8 mouse cellular contexts compared by ENCODE assay signal in the genomic region with DNA sequence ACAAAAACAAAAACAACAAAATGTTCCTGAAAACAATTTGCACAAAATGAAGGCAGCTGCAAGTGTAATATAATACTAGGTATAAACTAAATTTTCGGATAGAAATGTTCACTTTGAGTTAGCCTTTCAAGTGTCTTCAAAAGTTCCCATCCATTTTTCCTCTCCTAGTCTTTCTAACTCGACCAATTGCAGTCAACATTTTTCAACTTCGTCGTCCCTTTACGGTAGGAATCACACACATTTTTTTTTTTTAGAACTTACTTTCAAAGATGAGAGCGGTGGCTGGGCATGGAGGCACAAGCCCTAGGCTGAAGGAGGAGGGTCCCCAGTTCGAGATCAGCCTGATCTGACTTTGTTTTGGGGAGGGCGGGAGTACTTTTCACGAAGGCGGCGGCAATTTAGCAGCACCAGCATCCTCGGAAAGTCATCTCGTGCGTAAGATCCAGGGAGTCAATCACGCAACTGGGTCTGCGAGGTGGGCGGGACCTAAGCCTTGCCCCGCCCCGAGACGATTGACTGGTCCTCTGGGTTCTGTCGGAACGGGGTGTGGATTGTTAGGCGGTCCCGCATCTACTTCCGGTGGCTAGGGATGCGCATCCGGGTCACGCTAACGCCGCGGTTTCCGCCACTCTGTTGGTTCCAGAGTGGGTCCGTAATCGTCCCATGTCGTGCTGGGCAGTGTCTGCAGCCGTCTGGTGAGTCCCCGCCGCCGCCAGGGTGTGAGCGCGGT. TPM values are rescaled to one million over a fixed set of nuclear protein-coding genes. Genes with fewer than 3 reads are reported as not detected.
DNase-seq lines count a peak whose midpoint lies in the region; ATAC-seq and TF ChIP-seq lines count a peak whose summit lies in the region.

A gene (plus strand): TSS at position 527 of the 730 bp plus-strand sequence.

- peak; percentile 95 for DNase-seq in 3134 (ENCODE audit: extremely low read depth, insufficient read length, low spot score)
- peak; percentile 96 to 98 for DNase-seq in adrenal gland, postnatal 36 days
- peak; percentile 96 to 97 for DNase-seq in heart, adult 18-20 months
- peak; percentile 98 for DNase-seq in kidney, adult 2 months
- peak; percentile 89 to 93 for DNase-seq in spleen, adult 2 months (ENCODE audit: low read depth in 1 of 2, low spot score in 2 of 2)

- no peaks in the 10 kb centered on the region for H3K9me3 ChIP-seq in embryonic facial prominence, embryonic 13.5 days
- H3K9me3 ChIP-seq in limb, embryonic 12.5 days: no peaks in the 10 kb centered on the region
- no peaks in the 10 kb centered on the region for H3K9me3 ChIP-seq in midbrain, embryonic 15.5 days

- peak within 1 kb of the TSS; percentile 94 for H3K9ac ChIP-seq in embryonic facial prominence, embryonic 13.5 days
- peak within 1 kb of the TSS; percentile 89 for H3K9ac ChIP-seq in limb, embryonic 12.5 days (replicated peaks)
- peak within 1 kb of the TSS; percentile 88 for H3K9ac ChIP-seq in midbrain, embryonic 15.5 days

- peak within 1 kb of the TSS; percentile 91 for H3K4me2 ChIP-seq in embryonic facial prominence, embryonic 13.5 days
- H3K4me2 ChIP-seq in limb, embryonic 12.5 days: peak within 1 kb of the TSS; percentile 84
- peak within 1 kb of the TSS; percentile 86 for H3K4me2 ChIP-seq in midbrain, embryonic 15.5 days

- H3K4me1 ChIP-seq in embryonic facial prominence, embryonic 13.5 days: peaks cover 11% of the 10 kb centered on the region
- no peaks in the 10 kb centered on the region for H3K4me1 ChIP-seq in kidney, adult 2 months (ENCODE audit: control insufficient read depth, insufficient read depth, low read length)
- H3K4me1 ChIP-seq in limb, embryonic 12.5 days (replicated peaks): peaks cover 8% of the 10 kb centered on the region
- H3K4me1 ChIP-seq in midbrain, embryonic 15.5 days: peaks cover 18% of the 10 kb centered on the region
- no peaks in the 10 kb centered on the region for H3K4me1 ChIP-seq in spleen, adult 2 months (ENCODE audit: control insufficient read depth, insufficient read depth, insufficient read length)

- no peaks in the 10 kb centered on the region for H3K27me3 ChIP-seq in embryonic facial prominence, embryonic 13.5 days
- H3K27me3 ChIP-seq in kidney, adult 2 months (replicated peaks; ENCODE audit: control insufficient read depth, insufficient read depth, low read length): no peaks in the 10 kb centered on the region
- no peaks in the 10 kb centered on the region for H3K27me3 ChIP-seq in limb, embryonic 12.5 days
- no peaks in the 10 kb centered on the region for H3K27me3 ChIP-seq in midbrain, embryonic 15.5 days (replicated peaks)
- no peaks in the 10 kb centered on the region for H3K27me3 ChIP-seq in spleen, adult 2 months (ENCODE audit: control insufficient read depth, insufficient read depth, low read length)

- TF ChIP-seq CTCF in kidney, adult 2 months (conservative IDR thresholded peaks at IDR 0.05; ENCODE audit: insufficient read depth, insufficient read length, low read depth, low read length): no peak
- TF ChIP-seq CTCF in spleen, adult 2 months (IDR thresholded peaks at IDR 0.05; ENCODE audit: extremely low read depth, insufficient read depth, insufficient read length, insufficient replicate concordance): no peak

- ATAC-seq in embryonic facial prominence, embryonic 13.5 days (ENCODE audit: insufficient number of reproducible peaks, insufficient read depth, low FRiP score, low TSS enrichment, low read depth): peak; percentile 97
- ATAC-seq in limb, embryonic 12.5 days (ENCODE audit: insufficient number of reproducible peaks, insufficient read depth, low FRiP score, low TSS enrichment, low read depth): peak; percentile 98
- ATAC-seq in midbrain, embryonic 15.5 days (replicated peaks): peak; percentile 99

- H3K4me3 ChIP-seq in embryonic facial prominence, embryonic 13.5 days: peak within 1 kb of the TSS; percentile 98
- peak within 1 kb of the TSS; percentile 76 for H3K4me3 ChIP-seq in kidney, adult 2 months (ENCODE audit: insufficient read depth, low read depth, low read length)
- H3K4me3 ChIP-seq in limb, embryonic 12.5 days (replicated peaks): peak within 1 kb of the TSS; percentile 89
- peak within 1 kb of the TSS; percentile 99 for H3K4me3 ChIP-seq in midbrain, embryonic 15.5 days
- H3K4me3 ChIP-seq in spleen, adult 2 months (ENCODE audit: extremely low read depth, insufficient read depth, insufficient read length): peak within 1 kb of the TSS; percentile 76

- WGBS in embryonic facial prominence, embryonic 13.5 days: under 1% methylated on average over 41 of the region's 41 CpGs
- WGBS in kidney, adult 2 months: under 1% methylated on average over 41 of the region's 41 CpGs
- WGBS in limb, embryonic 12.5 days: under 1% methylated on average over 41 of the region's 41 CpGs
- WGBS in midbrain, embryonic 15.5 days: under 1% methylated on average over 41 of the region's 41 CpGs
- WGBS in spleen, adult 2 months: 2% methylated on average over 41 of the region's 41 CpGs

- peak within 1 kb of the TSS; percentile 85 for H3K27ac ChIP-seq in embryonic facial prominence, embryonic 13.5 days
- H3K27ac ChIP-seq in kidney, adult 2 months (ENCODE audit: insufficient read depth, low read depth, low read length): peak within 1 kb of the TSS; percentile 46
- H3K27ac ChIP-seq in limb, embryonic 12.5 days: peak within 1 kb of the TSS; percentile 84
- H3K27ac ChIP-seq in midbrain, embryonic 15.5 days: peak within 1 kb of the TSS; percentile 84
- peak within 1 kb of the TSS; percentile 56 for H3K27ac ChIP-seq in spleen, adult 2 months (ENCODE audit: insufficient read depth, low read length)

- TF ChIP-seq POLR2A in kidney, adult 2 months (IDR thresholded peaks at IDR 0.05; ENCODE audit: low read depth, low read length): peak; percentile 37
- peak; percentile 56 for TF ChIP-seq POLR2A in spleen, adult 2 months (IDR thresholded peaks at IDR 0.05; ENCODE audit: low read depth, low read length)

- H3K36me3 ChIP-seq in embryonic facial prominence, embryonic 13.5 days: peaks cover 11% of the 10 kb centered on the region; the same call in 1 of the 2 replicates
- H3K36me3 ChIP-seq in kidney, adult 2 months (ENCODE audit: control insufficient read depth, insufficient read depth, low read length): no peaks in the 10 kb centered on the region; the same call in 1 of the 2 replicates
- peaks cover 14% of the 10 kb centered on the region for H3K36me3 ChIP-seq in limb, embryonic 12.5 days
- no peaks in the 10 kb centered on the region for H3K36me3 ChIP-seq in midbrain, embryonic 15.5 days (replicated peaks)
- peaks cover 3% of the 10 kb centered on the region for H3K36me3 ChIP-seq in spleen, adult 2 months (ENCODE audit: control insufficient read depth, insufficient read depth, low read length)

RNA-seq across cellular contexts. Expression of the gene that starts here (rescaled TPM):
- 10 to 100 TPM; 24.6 to 28.2 TPM for total RNA-seq in adrenal gland, postnatal 36 days (2021)
- polyA plus RNA-seq in embryonic facial prominence, embryonic 13.5 days (2015; fragmentation: Nextera tagmentation; extraction: Ambion mirVana): 32.6 and 34.2 TPM in 2 replicates
- total RNA-seq in heart, adult 18-20 months (2021): 10 to 100 TPM; 32.5 to 33.9 TPM
- 19.0 and 21.6 TPM in 2 replicates for polyA plus RNA-seq in kidney, adult 2 months (2012; rRNA removed)
- 35.1 and 38.4 TPM in 2 replicates for polyA plus RNA-seq in limb, embryonic 12.5 days (2016; fragmentation: Nextera tagmentation; extraction: Ambion mirVana)
- polyA plus RNA-seq in midbrain, embryonic 15.5 days (2015; fragmentation: Nextera tagmentation; extraction: Ambion mirVana): 14.5 and 15.3 TPM in 2 replicates
- polyA plus RNA-seq in spleen, adult 2 months (2012; rRNA removed): 21.3 and 22.0 TPM in 2 replicates

Comparison
In these comparisons a context has a peak if more than half of its experiments do, and no peak if none do; other contexts are left out.
1. Peak in every context shown above with its lines: DNase-seq, ATAC-seq, H3K4me3 ChIP-seq and H3K27ac ChIP-seq.